Mouse (Mus musculus): ENCODE data around the gene Cdkn2aip. TPM values are rescaled to one million over a fixed set of nuclear protein-coding genes. Genes with fewer than 3 reads are reported as not detected.

The Cdkn2aip gene
- polyA plus RNA-seq, 1 experiment = 40.1 TPM

GRCm38 (mm10) chr8:47746304-47746703 is 32.6 kb upstream of the Cdkn2aip start:
- no peak overlapping the region for H3K27ac ChIP-seq (ENCODE audit: control insufficient read depth, insufficient read depth, low read depth, low read length)
- H3K27me3 ChIP-seq (ENCODE audit: control insufficient read depth, insufficient read depth, low read length) = no peaks in the 10 kb centered on the region
- no peak overlapping the region for H3K4me3 ChIP-seq (ENCODE audit: control insufficient read depth, low read depth, low read length)
- no peak for TF ChIP-seq POLR2A (IDR thresholded peaks at IDR 0.05; ENCODE audit: control insufficient read depth, low read depth, low read length)
- no peak for TF ChIP-seq CTCF (IDR thresholded peaks at IDR 0.05; ENCODE audit: control insufficient read depth, insufficient read depth, insufficient replicate concordance, low read depth, low read length)
- no peaks in the 10 kb centered on the region for H3K36me3 ChIP-seq (ENCODE audit: control insufficient read depth, insufficient read depth, low read length)
- peaks cover 4% of the 10 kb centered on the region for H3K4me1 ChIP-seq (ENCODE audit: control insufficient read depth, insufficient read depth, low read length)

- no peak for TF ChIP-seq CTCF (IDR thresholded peaks at IDR 0.05; ENCODE audit: control insufficient read depth, insufficient read depth, insufficient replicate concordance, low read depth, low read length)
- TF ChIP-seq POLR2A (IDR thresholded peaks at IDR 0.05; ENCODE audit: control insufficient read depth, low read depth, low read length) = no peak
- H3K36me3 ChIP-seq (ENCODE audit: control insufficient read depth, insufficient read depth, low read length) = no peaks in the 10 kb centered on the region
- H3K4me1 ChIP-seq (ENCODE audit: control insufficient read depth, insufficient read depth, low read length) = peaks cover 4% of the 10 kb centered on the region
- H3K27ac ChIP-seq (ENCODE audit: control insufficient read depth, insufficient read depth, low read depth, low read length) = no peak overlapping the region
- no peak overlapping the region for H3K4me3 ChIP-seq (ENCODE audit: control insufficient read depth, low read depth, low read length)
- no peaks in the 10 kb centered on the region for H3K27me3 ChIP-seq (ENCODE audit: control insufficient read depth, insufficient read depth, low read length)
Measured at GRCm38 (mm10) chr8:47745848-47746247, 32.1 kb upstream of the Cdkn2aip start.

GRCm38 (mm10) chr8:47744803-47745202 is 31.1 kb upstream of the Cdkn2aip start:
- no peak for TF ChIP-seq CTCF (IDR thresholded peaks at IDR 0.05; ENCODE audit: control insufficient read depth, insufficient read depth, insufficient replicate concordance, low read depth, low read length)
- TF ChIP-seq POLR2A (IDR thresholded peaks at IDR 0.05; ENCODE audit: control insufficient read depth, low read depth, low read length) = no peak
- no peaks in the 10 kb centered on the region for H3K27me3 ChIP-seq (ENCODE audit: control insufficient read depth, insufficient read depth, low read length)
- no peaks in the 10 kb centered on the region for H3K36me3 ChIP-seq (ENCODE audit: control insufficient read depth, insufficient read depth, low read length)
- no peak overlapping the region for H3K4me3 ChIP-seq (ENCODE audit: control insufficient read depth, low read depth, low read length)
- H3K4me1 ChIP-seq (ENCODE audit: control insufficient read depth, insufficient read depth, low read length) = peaks cover 4% of the 10 kb centered on the region
- no peak overlapping the region for H3K27ac ChIP-seq (ENCODE audit: control insufficient read depth, insufficient read depth, low read depth, low read length)

- Histone ChIP-seq H3K27me3 (ENCODE audit: control insufficient read depth, insufficient read depth, low read length) (no peaks in the 10 kb centered on the region), H3K27ac (ENCODE audit: control insufficient read depth, insufficient read depth, low read depth, low read length) (no peak overlapping the region), H3K36me3 (ENCODE audit: control insufficient read depth, insufficient read depth, low read length) (no peaks in the 10 kb centered on the region), H3K4me1 (ENCODE audit: control insufficient read depth, insufficient read depth, low read length) (peaks cover 4% of the 10 kb centered on the region), H3K4me3 (ENCODE audit: control insufficient read depth, low read depth, low read length) (no peak overlapping the region)
- TF ChIP-seq POLR2A (IDR thresholded peaks at IDR 0.05; ENCODE audit: control insufficient read depth, low read depth, low read length) (no peak), CTCF (IDR thresholded peaks at IDR 0.05; ENCODE audit: control insufficient read depth, insufficient read depth, insufficient replicate concordance, low read depth, low read length) (peak; percentile 97)
Measured at GRCm38 (mm10) chr8:47743419-47743818, 29.7 kb upstream of the Cdkn2aip start.

- no peaks in the 10 kb centered on the region for H3K27me3 ChIP-seq (ENCODE audit: control insufficient read depth, insufficient read depth, low read length)
- H3K27ac ChIP-seq (ENCODE audit: control insufficient read depth, insufficient read depth, low read depth, low read length) = no peak overlapping the region
- H3K36me3 ChIP-seq (ENCODE audit: control insufficient read depth, insufficient read depth, low read length) = no peaks in the 10 kb centered on the region
- TF ChIP-seq CTCF (IDR thresholded peaks at IDR 0.05; ENCODE audit: control insufficient read depth, insufficient read depth, insufficient replicate concordance, low read depth, low read length) = no peak
- no peak overlapping the region for H3K4me3 ChIP-seq (ENCODE audit: control insufficient read depth, low read depth, low read length)
- H3K4me1 ChIP-seq (ENCODE audit: control insufficient read depth, insufficient read depth, low read length) = peaks cover 4% of the 10 kb centered on the region
Measured at GRCm38 (mm10) chr8:47742992-47743391, 29.3 kb upstream of the Cdkn2aip start.

- Histone ChIP-seq H3K27me3 (ENCODE audit: control insufficient read depth, insufficient read depth, low read length) (no peaks in the 10 kb centered on the region), H3K4me3 (ENCODE audit: control insufficient read depth, low read depth, low read length) (no peak overlapping the region), H3K36me3 (ENCODE audit: control insufficient read depth, insufficient read depth, low read length) (no peaks in the 10 kb centered on the region), H3K27ac (ENCODE audit: control insufficient read depth, insufficient read depth, low read depth, low read length) (no peak overlapping the region), H3K4me1 (ENCODE audit: control insufficient read depth, insufficient read depth, low read length) (peaks cover 4% of the 10 kb centered on the region)
- TF ChIP-seq POLR2A (IDR thresholded peaks at IDR 0.05; ENCODE audit: control insufficient read depth, low read depth, low read length) (no peak), CTCF (IDR thresholded peaks at IDR 0.05; ENCODE audit: control insufficient read depth, insufficient read depth, insufficient replicate concordance, low read depth, low read length) (no peak)
Measured at GRCm38 (mm10) chr8:47742372-47742771, 28.6 kb upstream of the Cdkn2aip start.

- no peaks in the 10 kb centered on the region for H3K36me3 ChIP-seq (ENCODE audit: control insufficient read depth, insufficient read depth, low read length)
- H3K27me3 ChIP-seq (ENCODE audit: control insufficient read depth, insufficient read depth, low read length) = no peaks in the 10 kb centered on the region
- no peak for TF ChIP-seq CTCF (IDR thresholded peaks at IDR 0.05; ENCODE audit: control insufficient read depth, insufficient read depth, insufficient replicate concordance, low read depth, low read length)
- H3K4me3 ChIP-seq (ENCODE audit: control insufficient read depth, low read depth, low read length) = no peak overlapping the region
- H3K4me1 ChIP-seq (ENCODE audit: control insufficient read depth, insufficient read depth, low read length) = no peaks in the 10 kb centered on the region
- H3K27ac ChIP-seq (ENCODE audit: control insufficient read depth, insufficient read depth, low read depth, low read length) = no peak overlapping the region
Measured at GRCm38 (mm10) chr8:47737120-47737519, 23.4 kb upstream of the Cdkn2aip start.

- Histone ChIP-seq H3K27me3 (ENCODE audit: control insufficient read depth, insufficient read depth, low read length) (no peaks in the 10 kb centered on the region), H3K36me3 (ENCODE audit: control insufficient read depth, insufficient read depth, low read length) (no peaks in the 10 kb centered on the region), H3K27ac (ENCODE audit: control insufficient read depth, insufficient read depth, low read depth, low read length) (no peak overlapping the region), H3K4me3 (ENCODE audit: control insufficient read depth, low read depth, low read length) (no peak overlapping the region), H3K4me1 (ENCODE audit: control insufficient read depth, insufficient read depth, low read length) (no peaks in the 10 kb centered on the region; the same call in 1 of the 2 replicates)
- TF ChIP-seq CTCF (IDR thresholded peaks at IDR 0.05; ENCODE audit: control insufficient read depth, insufficient read depth, insufficient replicate concordance, low read depth, low read length) (no peak), POLR2A (IDR thresholded peaks at IDR 0.05; ENCODE audit: control insufficient read depth, low read depth, low read length) (no peak)
Measured at GRCm38 (mm10) chr8:47729324-47729723, 15.6 kb upstream of the Cdkn2aip start.
